Mouse (Mus musculus) cerebellum, postnatal 25 days (tissue): ENCODE results near the gene Kidins220.

ENCODE experiments used
- DNase-seq, 2 experiments: peaks; one replicate each; pipeline ENCODE4 v3.0.0; 2021; ENCODE audit warnings: mixed read lengths in 2 of 2

Gene Kidins220

GRCm38 (mm10) chr12:24974446-24975114, at the start of gene Kidins220:
Gene Kidins220 (plus strand): TSS chr12:24974925.
- DNase-seq, result peak; percentile 95 to 99

GRCm38 (mm10) chr12:24925276-24925675, 49.4 kb upstream of the Kidins220 start:
- DNase-seq, result no peak

GRCm38 (mm10) chr12:24925684-24926083, 49.0 kb upstream of the Kidins220 start:
- no peak for DNase-seq

- DNase-seq, result peak; percentile 65 to 71
Measured at GRCm38 (mm10) chr12:24928051-24928748, 46.5 kb upstream of the Kidins220 start.

- DNase-seq, result peak in 1 of 2 experiments; percentile 30
Measured at GRCm38 (mm10) chr12:24929043-24929442, 45.7 kb upstream of the Kidins220 start.

GRCm38 (mm10) chr12:24930760-24931159, 44.0 kb upstream of the Kidins220 start:
- DNase-seq, result no peak

GRCm38 (mm10) chr12:24932120-24932519, 42.6 kb upstream of the Kidins220 start:
- DNase-seq, result peak in 1 of 2 experiments; percentile 17

GRCm38 (mm10) chr12:24933206-24933775, 41.4 kb upstream of the Kidins220 start:
- DNase-seq, result no peak

GRCm38 (mm10) chr12:24933996-24934395, 40.7 kb upstream of the Kidins220 start:
- DNase-seq, result no peak

- DNase-seq, result no peak
Measured at GRCm38 (mm10) chr12:24936281-24936680, 38.4 kb upstream of the Kidins220 start.

- no peak for DNase-seq
Measured at GRCm38 (mm10) chr12:24939372-24939771, 35.4 kb upstream of the Kidins220 start.

GRCm38 (mm10) chr12:24942619-24943287, 32.0 kb upstream of the Kidins220 start:
- no peak for DNase-seq

- DNase-seq, result no peak
Measured at GRCm38 (mm10) chr12:24943427-24943826, 31.3 kb upstream of the Kidins220 start.

- DNase-seq, result no peak
Measured at GRCm38 (mm10) chr12:24944597-24944996, 30.1 kb upstream of the Kidins220 start.

- no peak for DNase-seq
Measured at GRCm38 (mm10) chr12:24947065-24947464, 27.7 kb upstream of the Kidins220 start.

- peak; percentile 36 to 63 for DNase-seq
Measured at GRCm38 (mm10) chr12:24948344-24948743, 26.4 kb upstream of the Kidins220 start.

- DNase-seq, result peak in 1 of 2 experiments; percentile 11
Measured at GRCm38 (mm10) chr12:24950376-24951046, 24.2 kb upstream of the Kidins220 start.

GRCm38 (mm10) chr12:24952147-24952546, 22.6 kb upstream of the Kidins220 start:
- peak; percentile 66 to 82 for DNase-seq

- DNase-seq, result no peak
Measured at GRCm38 (mm10) chr12:24955137-24955536, 19.6 kb upstream of the Kidins220 start.

GRCm38 (mm10) chr12:24958526-24958925, 16.2 kb upstream of the Kidins220 start:
- no peak for DNase-seq

GRCm38 (mm10) chr12:24961821-24962220, 12.9 kb upstream of the Kidins220 start:
- DNase-seq, result no peak

GRCm38 (mm10) chr12:24962362-24962967, 12.3 kb upstream of the Kidins220 start:
- no peak for DNase-seq
